Mouse (Mus musculus) brain, embryonic 14.5 days (tissue): ENCODE results near the gene Elk3.
"Not testable (repeated sequence)": the region's sequence is repeated elsewhere in the genome, so short reads cannot be mapped to it uniquely, and the experiment has no call there.

ENCODE experiments used
- CTCF ChIP-seq: fragments of 200-500 bp; IDR thresholded peaks from 2 replicates; pipeline ENCODE4 v1.5.1; 2012; ENCODE audit warnings: inconsistent platforms, mild to moderate bottlenecking, moderate library complexity, borderline replicate concordance; ENCODE audit not compliant: insufficient read depth, insufficient read length; ENCODE audit errors: extremely low read depth
- POLR2A ChIP-seq: fragments of 200-500 bp; IDR thresholded peaks from 2 replicates; pipeline ENCODE4 v1.6.1; 2012; ENCODE audit warnings: mild to moderate bottlenecking, inconsistent platforms, borderline replicate concordance; ENCODE audit not compliant: poor library complexity, insufficient read depth, insufficient read length, severe bottlenecking; ENCODE audit errors: extremely low read depth

DNA sequence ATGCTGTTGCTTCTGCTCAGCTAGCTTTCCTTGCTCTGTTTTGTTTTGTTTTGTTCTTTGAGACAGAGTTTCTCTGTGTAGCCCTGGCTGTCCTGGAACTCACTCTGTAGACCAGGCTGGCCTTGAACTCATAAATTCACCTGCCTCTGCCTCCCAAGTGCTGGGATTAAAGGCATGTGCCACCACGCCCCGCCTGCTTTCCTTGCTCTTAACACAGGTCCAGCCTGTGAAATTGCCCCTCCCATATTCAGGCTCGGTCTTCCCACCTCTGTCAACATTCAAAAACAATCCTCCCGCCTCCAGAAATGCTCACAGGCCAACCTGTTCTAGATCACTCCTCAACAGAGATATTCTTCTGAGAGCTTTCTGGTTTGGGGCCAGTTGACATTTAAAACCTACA is 49.3 kb upstream of the Elk3 start:
- TF ChIP-seq CTCF, POLR2A: not testable (repeated sequence)
